Mouse (Mus musculus): ENCODE results near the gene Gm28043. TPM values are rescaled to one million over a fixed set of nuclear protein-coding genes. Genes with fewer than 3 reads are reported as not detected.
A peak's percentile ranks its signal among the peaks of the same experiment; 100 is the strongest.

The Gm28043 gene
- polyA plus RNA-seq, 1 experiment from 2014 or later, result 3.6 TPM

- peak within 1 kb of the TSS; percentile 60 for H3K4me3 ChIP-seq
- peak within 1 kb of the TSS; percentile 69 for H3K4me2 ChIP-seq
- peaks cover 8% of the 10 kb centered on the region; the same call in 1 of the 2 replicates for H3K36me3 ChIP-seq
- H3K27ac ChIP-seq, result peak within 1 kb of the TSS; percentile 28; the same call in 1 of the 2 replicates
- H3K4me1 ChIP-seq, result peaks cover 13% of the 10 kb centered on the region
- WGBS, result 5% methylated on average over 41 of the region's 41 CpGs
- H3K9ac ChIP-seq, result peak within 1 kb of the TSS; percentile 70
- ATAC-seq (ENCODE audit: insufficient number of reproducible peaks, insufficient read depth, low FRiP score, low TSS enrichment, low read depth), result peak; percentile 94
- 0 out of 2 replicates have a peak, but pooled peaks cover under 1% of the 10 kb centered on the region for H3K9me3 ChIP-seq
- H3K27me3 ChIP-seq, result no peaks in the 10 kb centered on the region
These were observed 102.2 kb downstream of the Gm28043 start, which contains the start of gene Ccdc167 for GRCm38 (mm10) chr17:29716732-29717445. Gene Ccdc167, minus strand, starts transcription at chr17:29717044.

GRCm38 (mm10) chr17:29718660-29719059, 104.0 kb downstream of the Gm28043 start:
- H3K36me3 ChIP-seq, result peaks cover 8% of the 10 kb centered on the region; the same call in 1 of the 2 replicates
- ATAC-seq (ENCODE audit: insufficient number of reproducible peaks, insufficient read depth, low FRiP score, low TSS enrichment, low read depth), result no peak
- no peak overlapping the region for H3K9ac ChIP-seq
- no peak overlapping the region for H3K4me2 ChIP-seq
- no peaks in the 10 kb centered on the region for H3K27me3 ChIP-seq
- 0 out of 2 replicates have a peak, but pooled peaks cover 3% of the 10 kb centered on the region for H3K9me3 ChIP-seq
- peaks cover 9% of the 10 kb centered on the region for H3K4me1 ChIP-seq
- H3K4me3 ChIP-seq, result no peak overlapping the region
- no peak overlapping the region for H3K27ac ChIP-seq
- WGBS, result 86% methylated on average over 8 of the region's 8 CpGs

GRCm38 (mm10) chr17:29719628-29720575, 105.2 kb downstream of the Gm28043 start:
- H3K27ac ChIP-seq, result no peak overlapping the region
- no peak overlapping the region for H3K4me2 ChIP-seq
- no peak overlapping the region for H3K9ac ChIP-seq
- H3K4me3 ChIP-seq, result no peak overlapping the region
- peaks cover 9% of the 10 kb centered on the region for H3K4me1 ChIP-seq
- peaks cover 3% of the 10 kb centered on the region; the same call in 1 of the 2 replicates for H3K36me3 ChIP-seq
- H3K9me3 ChIP-seq, result 0 out of 2 replicates have a peak, but pooled peaks cover 3% of the 10 kb centered on the region
- no peaks in the 10 kb centered on the region for H3K27me3 ChIP-seq
- 76% methylated on average over 13 of the region's 13 CpGs for WGBS
- ATAC-seq (ENCODE audit: insufficient number of reproducible peaks, insufficient read depth, low FRiP score, low TSS enrichment, low read depth), result no peak

GRCm38 (mm10) chr17:29720755-29721365, 106.2 kb downstream of the Gm28043 start:
- peaks cover 9% of the 10 kb centered on the region for H3K4me1 ChIP-seq
- ATAC-seq (ENCODE audit: insufficient number of reproducible peaks, insufficient read depth, low FRiP score, low TSS enrichment, low read depth), result no peak
- no peak overlapping the region for H3K4me2 ChIP-seq
- H3K9ac ChIP-seq, result no peak overlapping the region
- H3K9me3 ChIP-seq, result 0 out of 2 replicates have a peak, but pooled peaks cover 3% of the 10 kb centered on the region
- no peak overlapping the region for H3K4me3 ChIP-seq
- no peaks in the 10 kb centered on the region for H3K27me3 ChIP-seq
- H3K36me3 ChIP-seq, result no peaks in the 10 kb centered on the region
- 67% methylated on average over 11 of the region's 11 CpGs for WGBS
- H3K27ac ChIP-seq, result no peak overlapping the region

GRCm38 (mm10) chr17:29724610-29725009, 109.9 kb downstream of the Gm28043 start:
- Histone ChIP-seq H3K36me3 (no peaks in the 10 kb centered on the region), H3K27me3 (no peaks in the 10 kb centered on the region), H3K9ac (no peak overlapping the region), H3K4me2 (no peak overlapping the region), H3K4me1 (no peaks in the 10 kb centered on the region), H3K4me3 (no peak overlapping the region), H3K27ac (no peak overlapping the region), H3K9me3 (0 out of 2 replicates have a peak, but pooled peaks cover 3% of the 10 kb centered on the region)
- ATAC-seq (ENCODE audit: insufficient number of reproducible peaks, insufficient read depth, low FRiP score, low TSS enrichment, low read depth), result 0 out of 2 replicates have a peak, but pooled peaks have one; percentile 32
- 72% methylated on average over 6 of the region's 6 CpGs for WGBS

GRCm38 (mm10) chr17:29725027-29725620, 110.4 kb downstream of the Gm28043 start:
- no peak overlapping the region for H3K4me2 ChIP-seq
- H3K27ac ChIP-seq, result no peak overlapping the region
- no peak for ATAC-seq (ENCODE audit: insufficient number of reproducible peaks, insufficient read depth, low FRiP score, low TSS enrichment, low read depth)
- 64% methylated on average over 6 of the region's 6 CpGs for WGBS
- 0 out of 2 replicates have a peak, but pooled peaks cover 3% of the 10 kb centered on the region for H3K9me3 ChIP-seq
- H3K36me3 ChIP-seq, result no peaks in the 10 kb centered on the region
- H3K27me3 ChIP-seq, result no peaks in the 10 kb centered on the region
- no peaks in the 10 kb centered on the region; the same call in 1 of the 2 replicates for H3K4me1 ChIP-seq
- no peak overlapping the region for H3K4me3 ChIP-seq
- no peak overlapping the region for H3K9ac ChIP-seq

- H3K4me3 ChIP-seq, result no peak overlapping the region
- no peak overlapping the region for H3K9ac ChIP-seq
- H3K9me3 ChIP-seq, result no peaks in the 10 kb centered on the region
- H3K27me3 ChIP-seq, result no peaks in the 10 kb centered on the region
- H3K36me3 ChIP-seq, result no peaks in the 10 kb centered on the region
- WGBS, result 56% methylated on average over 8 of the region's 8 CpGs
- H3K4me2 ChIP-seq, result no peak overlapping the region
- H3K4me1 ChIP-seq, result peaks cover 9% of the 10 kb centered on the region; the same call in 1 of the 2 replicates
- H3K27ac ChIP-seq, result no peak overlapping the region
- no peak for ATAC-seq (ENCODE audit: insufficient number of reproducible peaks, insufficient read depth, low FRiP score, low TSS enrichment, low read depth)
These were observed 113.4 kb downstream of the Gm28043 start for GRCm38 (mm10) chr17:29728082-29728481.

GRCm38 (mm10) chr17:29730510-29731265, 116.0 kb downstream of the Gm28043 start:
- WGBS, result 44% methylated on average over 13 of the region's 13 CpGs
- ATAC-seq (ENCODE audit: insufficient number of reproducible peaks, insufficient read depth, low FRiP score, low TSS enrichment, low read depth), result no peak
- no peaks in the 10 kb centered on the region for H3K27me3 ChIP-seq

GRCm38 (mm10) chr17:29731266-29731952, 116.7 kb downstream of the Gm28043 start:
- Histone ChIP-seq H3K9ac (no peak overlapping the region), H3K4me2 (no peak overlapping the region), H3K4me1 (peaks cover 12% of the 10 kb centered on the region), H3K9me3 (no peaks in the 10 kb centered on the region; the same call in 1 of the 2 replicates), H3K27ac (no peak overlapping the region), H3K36me3 (no peaks in the 10 kb centered on the region), H3K27me3 (no peaks in the 10 kb centered on the region), H3K4me3 (no peak overlapping the region)
- no peak for ATAC-seq (ENCODE audit: insufficient number of reproducible peaks, insufficient read depth, low FRiP score, low TSS enrichment, low read depth)
- 48% methylated on average over 12 of the region's 12 CpGs for WGBS

More at GRCm38 (mm10) chr17:29730510-29731265, 116.0 kb downstream of the Gm28043 start:
- Histone ChIP-seq H3K9ac (no peak overlapping the region), H3K36me3 (no peaks in the 10 kb centered on the region), H3K4me1 (peaks cover 9% of the 10 kb centered on the region; the same call in 1 of the 2 replicates), H3K9me3 (no peaks in the 10 kb centered on the region; the same call in 1 of the 2 replicates), H3K27ac (peak overlapping the region; percentile 34; the same call in 1 of the 2 replicates), H3K4me3 (no peak overlapping the region), H3K4me2 (no peak overlapping the region)

- 52% methylated on average over 6 of the region's 6 CpGs for WGBS
- ATAC-seq (ENCODE audit: insufficient number of reproducible peaks, insufficient read depth, low FRiP score, low TSS enrichment, low read depth), result no peak
- Histone ChIP-seq H3K4me2 (no peak overlapping the region), H3K9ac (no peak overlapping the region), H3K9me3 (no peaks in the 10 kb centered on the region; the same call in 1 of the 2 replicates), H3K27ac (no peak overlapping the region), H3K36me3 (no peaks in the 10 kb centered on the region), H3K4me3 (no peak overlapping the region), H3K27me3 (no peaks in the 10 kb centered on the region), H3K4me1 (peaks cover 15% of the 10 kb centered on the region)
These were observed 117.3 kb downstream of the Gm28043 start for GRCm38 (mm10) chr17:29731953-29732325.
